Mouse (Mus musculus): ENCODE measurements around the gene Prkar1b. TPM values are rescaled to one million over a fixed set of nuclear protein-coding genes. Genes with fewer than 3 reads are reported as not detected.

The Prkar1b gene
- total and polyA plus RNA-seq, 2 experiments from 2014 or later = 397 to 415 TPM

GRCm38 (mm10) chr5:139093534-139093933 is 56.3 kb downstream of the Prkar1b start:
- H3K4me2 ChIP-seq (ENCODE audit: low read depth, low read length, poor library complexity, severe bottlenecking) = no peak overlapping the region
- no peak overlapping the region for H3K4me3 ChIP-seq (ENCODE audit: low read depth, low read length)
- H3K9ac ChIP-seq (replicated peaks; ENCODE audit: low read length, poor library complexity, severe bottlenecking) = no peak overlapping the region
- no peaks in the 10 kb centered on the region for H3K4me1 ChIP-seq (ENCODE audit: insufficient read depth, low read length)
- DNase-seq (ENCODE audit: low spot score) (no peak), ATAC-seq (ENCODE audit: low FRiP score) (no peak)
- no peaks in the 10 kb centered on the region for H3K9me3 ChIP-seq (ENCODE audit: low read length)
- no peaks in the 10 kb centered on the region for H3K27me3 ChIP-seq (ENCODE audit: insufficient read depth, low read length)
- no peak overlapping the region for H3K27ac ChIP-seq (ENCODE audit: low read depth, low read length)
- TF ChIP-seq CTCF (IDR thresholded peaks at IDR 0.05) = no peak
- WGBS = 74% methylated on average over 4 of the region's 4 CpGs
- H3K36me3 ChIP-seq (ENCODE audit: insufficient read depth, low read length) = peaks cover 5% of the 10 kb centered on the region; the same call in 1 of the 2 replicates

- Histone ChIP-seq H3K9ac (replicated peaks; ENCODE audit: low read length, poor library complexity, severe bottlenecking) (no peak overlapping the region), H3K36me3 (ENCODE audit: insufficient read depth, low read length) (peaks cover 5% of the 10 kb centered on the region), H3K27me3 (ENCODE audit: insufficient read depth, low read length) (no peaks in the 10 kb centered on the region), H3K9me3 (ENCODE audit: low read length) (no peaks in the 10 kb centered on the region), H3K27ac (ENCODE audit: low read depth, low read length) (no peak overlapping the region), H3K4me2 (ENCODE audit: low read depth, low read length, poor library complexity, severe bottlenecking) (no peak overlapping the region), H3K4me3 (ENCODE audit: low read depth, low read length) (no peak overlapping the region), H3K4me1 (ENCODE audit: insufficient read depth, low read length) (no peaks in the 10 kb centered on the region)
- 93% methylated on average over 3 of the region's 3 CpGs for WGBS
- DNase-seq (ENCODE audit: low spot score) (no peak), ATAC-seq (ENCODE audit: low FRiP score) (no peak)
- TF ChIP-seq CTCF (IDR thresholded peaks at IDR 0.05) = no peak
These were observed 58.1 kb downstream of the Prkar1b start for GRCm38 (mm10) chr5:139091713-139092112.

DNA sequence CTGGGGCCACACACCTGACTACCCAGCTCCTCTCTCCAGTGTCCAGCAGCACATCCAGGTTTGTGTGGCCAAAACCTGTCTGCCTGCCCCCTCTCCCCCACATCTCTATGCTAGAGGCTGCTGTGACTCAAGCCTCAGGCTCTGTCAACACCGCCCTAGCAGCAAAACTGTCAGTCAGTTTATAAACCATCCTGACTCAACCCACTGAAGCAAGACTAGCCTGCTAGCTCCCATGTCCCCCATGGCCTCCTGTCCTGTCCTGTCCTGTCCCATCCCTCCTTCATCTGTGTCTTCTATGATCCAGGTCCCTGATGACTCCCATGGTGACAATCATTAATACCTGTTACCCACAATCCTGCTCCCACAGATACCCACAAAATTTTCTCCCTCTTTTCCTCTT is 59.6 kb downstream of the Prkar1b start:
- no peaks in the 10 kb centered on the region for H3K27me3 ChIP-seq (ENCODE audit: insufficient read depth, low read length)
- ATAC-seq (ENCODE audit: low FRiP score) = no peak
- DNase-seq (ENCODE audit: low spot score) = no peak
- no peak overlapping the region for H3K9ac ChIP-seq (replicated peaks; ENCODE audit: low read length, poor library complexity, severe bottlenecking)
- H3K4me2 ChIP-seq (ENCODE audit: low read depth, low read length, poor library complexity, severe bottlenecking) = no peak overlapping the region
- H3K36me3 ChIP-seq (ENCODE audit: insufficient read depth, low read length) = peaks cover 16% of the 10 kb centered on the region
- TF ChIP-seq CTCF (IDR thresholded peaks at IDR 0.05) = no peak
- 68% methylated on average over 1 of the region's 1 CpGs for WGBS
- no peak overlapping the region for H3K27ac ChIP-seq (ENCODE audit: low read depth, low read length)
- no peaks in the 10 kb centered on the region for H3K9me3 ChIP-seq (ENCODE audit: low read length)
- no peaks in the 10 kb centered on the region for H3K4me1 ChIP-seq (ENCODE audit: insufficient read depth, low read length)
- H3K4me3 ChIP-seq (ENCODE audit: low read depth, low read length) = no peak overlapping the region

DNA sequence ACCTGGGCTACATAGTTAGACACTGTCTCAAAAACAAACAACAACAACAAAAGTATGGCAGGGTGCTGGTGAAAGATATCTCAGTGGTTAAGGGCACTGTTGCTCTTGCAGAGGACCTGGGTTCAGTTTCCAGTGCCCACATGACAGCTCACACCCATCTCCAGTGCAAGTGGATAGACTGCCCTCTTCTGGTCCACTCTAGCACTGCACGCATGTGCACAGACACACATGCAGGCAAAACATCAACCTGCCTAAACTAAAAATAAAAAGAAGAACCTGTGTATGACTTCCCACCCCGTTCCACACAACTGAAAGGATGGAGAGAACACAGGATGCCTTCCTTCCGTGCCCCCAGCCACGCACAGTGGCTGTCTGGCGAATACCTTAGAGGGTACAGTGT is 61.6 kb downstream of the Prkar1b start:
- TF ChIP-seq CTCF (IDR thresholded peaks at IDR 0.05) = peak; percentile 50
- DNase-seq (ENCODE audit: low spot score) = no peak
- WGBS = 89% methylated on average over 5 of the region's 5 CpGs
- Histone ChIP-seq H3K4me1 (ENCODE audit: insufficient read depth, low read length) (no peaks in the 10 kb centered on the region), H3K4me3 (ENCODE audit: low read depth, low read length) (no peak overlapping the region), H3K9ac (replicated peaks; ENCODE audit: low read length, poor library complexity, severe bottlenecking) (no peak overlapping the region), H3K9me3 (ENCODE audit: low read length) (no peaks in the 10 kb centered on the region), H3K36me3 (ENCODE audit: insufficient read depth, low read length) (peaks cover 26% of the 10 kb centered on the region), H3K27me3 (ENCODE audit: insufficient read depth, low read length) (no peaks in the 10 kb centered on the region), H3K4me2 (ENCODE audit: low read depth, low read length, poor library complexity, severe bottlenecking) (no peak overlapping the region), H3K27ac (ENCODE audit: low read depth, low read length) (no peak overlapping the region)
- ATAC-seq (ENCODE audit: low FRiP score) = no peak

- H3K4me1 ChIP-seq (ENCODE audit: insufficient read depth, low read length) = no peaks in the 10 kb centered on the region
- no peaks in the 10 kb centered on the region for H3K9me3 ChIP-seq (ENCODE audit: low read length)
- DNase-seq (ENCODE audit: low spot score) = peak; percentile 49
- no peak overlapping the region for H3K27ac ChIP-seq (ENCODE audit: low read depth, low read length)
- peak; percentile 71 for TF ChIP-seq CTCF (IDR thresholded peaks at IDR 0.05)
- no peak for ATAC-seq (ENCODE audit: low FRiP score)
- H3K9ac ChIP-seq (replicated peaks; ENCODE audit: low read length, poor library complexity, severe bottlenecking) = no peak overlapping the region
- no peak overlapping the region for H3K4me2 ChIP-seq (ENCODE audit: low read depth, low read length, poor library complexity, severe bottlenecking)
- peaks cover 26% of the 10 kb centered on the region for H3K36me3 ChIP-seq (ENCODE audit: insufficient read depth, low read length)
- H3K27me3 ChIP-seq (ENCODE audit: insufficient read depth, low read length) = no peaks in the 10 kb centered on the region
- no peak overlapping the region for H3K4me3 ChIP-seq (ENCODE audit: low read depth, low read length)
- WGBS = 76% methylated on average over 7 of the region's 7 CpGs
These were observed 64.8 kb downstream of the Prkar1b start for GRCm38 (mm10) chr5:139084831-139085519.

DNA sequence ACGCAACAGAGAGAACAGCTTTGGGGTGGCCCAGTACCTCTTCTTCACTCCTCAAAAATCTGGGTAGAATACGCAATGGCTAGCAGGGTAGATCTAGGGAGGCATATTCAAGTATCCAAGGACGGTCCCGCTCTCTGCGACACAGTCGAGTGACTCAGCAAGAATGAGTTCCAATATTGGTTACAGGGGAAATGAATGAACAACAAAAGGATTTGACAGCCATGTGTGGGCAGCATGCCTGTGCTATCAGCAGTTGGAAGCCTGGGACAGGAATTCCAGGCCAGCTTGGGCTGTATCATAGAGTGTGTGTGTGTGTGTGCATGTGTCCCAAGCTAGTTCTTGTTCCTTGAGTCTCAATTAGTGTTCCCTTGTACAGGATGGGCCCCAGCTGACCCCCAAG is 65.5 kb downstream of the Prkar1b start:
- ATAC-seq (ENCODE audit: low FRiP score) (no peak), DNase-seq (ENCODE audit: low spot score) (no peak)
- H3K9me3 ChIP-seq (ENCODE audit: low read length) = no peaks in the 10 kb centered on the region
- H3K36me3 ChIP-seq (ENCODE audit: insufficient read depth, low read length) = peaks cover 26% of the 10 kb centered on the region
- H3K27me3 ChIP-seq (ENCODE audit: insufficient read depth, low read length) = no peaks in the 10 kb centered on the region
- no peak for TF ChIP-seq CTCF (IDR thresholded peaks at IDR 0.05)
- H3K4me2 ChIP-seq (ENCODE audit: low read depth, low read length, poor library complexity, severe bottlenecking) = no peak overlapping the region
- no peak overlapping the region for H3K4me3 ChIP-seq (ENCODE audit: low read depth, low read length)
- H3K4me1 ChIP-seq (ENCODE audit: insufficient read depth, low read length) = no peaks in the 10 kb centered on the region
- H3K27ac ChIP-seq (ENCODE audit: low read depth, low read length) = no peak overlapping the region
- 77% methylated on average over 6 of the region's 6 CpGs for WGBS
- no peak overlapping the region for H3K9ac ChIP-seq (replicated peaks; ENCODE audit: low read length, poor library complexity, severe bottlenecking)

All from midbrain, postnatal 0 days (tissue).